Mouse (Mus musculus) lung, embryonic 14.5 days (tissue): ENCODE measurements around the gene Omt2a. TPM values are rescaled to one million over a fixed set of nuclear protein-coding genes. Genes with fewer than 3 reads are reported as not detected.
A peak's percentile ranks its signal among the peaks of the same experiment; 100 is the strongest.

Experiments used
- ATAC-seq: fragments of 200-750 bp; cut with Nextera tagmentation; 2 replicates; pipeline ENCODE4 v1.8.0; 2017; ENCODE audit warnings: mild to moderate bottlenecking, moderate TSS enrichment, moderate library complexity; ENCODE audit not compliant: insufficient read depth
- DNase-seq: peaks from one replicate; pipeline ENCODE4 v3.0.0-alpha.2; 2015
- H3K27ac ChIP-seq: fragments of 300-500 bp; sonication (generic); 2 replicates; pipeline ENCODE4 v1.5.1; 2014; ENCODE audit warnings: low read depth, mild to moderate bottlenecking, moderate library complexity
- H3K27me3 ChIP-seq: fragments of 300-500 bp; sonication (generic); 2 replicates; pipeline ENCODE4 v1.6.1; 2014; ENCODE audit warnings: low read length, control low read depth; ENCODE audit not compliant: insufficient read depth
- H3K36me3 ChIP-seq: fragments of 300-500 bp; sonication (generic); 2 replicates; pipeline ENCODE4 v1.6.1; 2014; ENCODE audit warnings: control low read depth; ENCODE audit not compliant: insufficient read depth
- H3K4me1 ChIP-seq: fragments of 300-500 bp; sonication (generic); 2 replicates; pipeline ENCODE4 v1.6.1; 2014; ENCODE audit warnings: antibody characterized with exemption, control low read depth; ENCODE audit not compliant: insufficient read depth
- H3K4me2 ChIP-seq: fragments of 300-500 bp; sonication (generic); 2 replicates; pipeline ENCODE4 v1.6.1; 2014; ENCODE audit warnings: mild to moderate bottlenecking
- H3K4me3 ChIP-seq: fragments of 300-500 bp; sonication (generic); 2 replicates; pipeline ENCODE4 v1.5.1; 2014; ENCODE audit warnings: low read depth, low read length
- H3K9ac ChIP-seq: fragments of 300-500 bp; sonication (generic); 2 replicates; pipeline ENCODE4 v1.6.1; 2014
- H3K9me3 ChIP-seq: fragments of 300-500 bp; sonication (generic); 2 replicates; pipeline ENCODE4 v1.6.1; 2016; ENCODE audit warnings: low read depth, low read length, control low read depth
- CTCF ChIP-seq: IDR thresholded peaks from 2 replicates; pipeline ENCODE4 v1.5.1; 2016; ENCODE audit warnings: antibody characterized with exemption, low read depth
- WGBS: fragments of 180-500 bp; shearing (Covaris S2); extraction: QIAGEN DNeasy Blood & Tissue Kit; methylation state at CpG from one replicate; pipeline ENCODE4 v1.1.7; 2014; 5-methylcytosine and 5-hydroxymethylcytosine counted together
- polyA plus RNA-seq: library from polyadenylated mRNA; unstranded; fragments of >200 nt; fragmentation: Nextera tagmentation; extraction: Ambion mirVana; gene quantifications from 2 replicates; pipeline ENCODE4 v1.2.1, GENCODE M21; 2014

The Omt2a gene
- polyA plus RNA-seq, result not detected in 2 replicates

DNA sequence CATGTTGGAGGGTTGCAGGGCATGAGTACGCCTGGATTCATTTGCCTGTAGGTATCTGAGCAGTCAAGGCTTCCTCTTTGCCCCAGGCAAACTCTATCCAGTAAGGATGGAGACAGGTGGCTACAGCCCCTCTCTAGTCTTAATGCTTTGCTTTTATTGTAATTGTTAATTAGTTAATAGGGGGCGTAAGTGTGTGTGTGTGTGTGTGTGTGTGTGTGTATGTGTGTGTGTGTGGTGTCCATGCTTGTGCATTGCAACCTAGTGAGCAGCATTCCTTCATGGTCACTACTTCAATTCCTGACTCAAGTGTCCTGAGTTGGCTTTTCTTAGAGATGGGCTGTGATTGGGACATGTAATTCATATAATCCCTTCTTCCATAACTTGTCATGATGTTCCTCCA lies at the start of gene Omt2a:
TSS of gene Omt2a (minus strand) at position 101 of the 400 bp plus-strand sequence.
- Histone ChIP-seq H3K27me3 (no peaks in the 10 kb centered on the region), H3K4me2 (no peak within 1 kb of the TSS), H3K4me3 (no peak within 1 kb of the TSS), H3K27ac (no peak within 1 kb of the TSS), H3K4me1 (no peaks in the 10 kb centered on the region), H3K36me3 (no peaks in the 10 kb centered on the region), H3K9ac (no peak within 1 kb of the TSS), H3K9me3 (no peaks in the 10 kb centered on the region)
- ATAC-seq (no peak), DNase-seq (no peak)
- TF ChIP-seq CTCF, result no peak
- 63% methylated on average over 2 of the region's 2 CpGs for WGBS

- WGBS, result 47% methylated on average over 6 of the region's 6 CpGs
Observed at GRCm38 (mm10) chr9:78363374-78363773, 48.8 kb upstream of the Omt2a start.

DNA sequence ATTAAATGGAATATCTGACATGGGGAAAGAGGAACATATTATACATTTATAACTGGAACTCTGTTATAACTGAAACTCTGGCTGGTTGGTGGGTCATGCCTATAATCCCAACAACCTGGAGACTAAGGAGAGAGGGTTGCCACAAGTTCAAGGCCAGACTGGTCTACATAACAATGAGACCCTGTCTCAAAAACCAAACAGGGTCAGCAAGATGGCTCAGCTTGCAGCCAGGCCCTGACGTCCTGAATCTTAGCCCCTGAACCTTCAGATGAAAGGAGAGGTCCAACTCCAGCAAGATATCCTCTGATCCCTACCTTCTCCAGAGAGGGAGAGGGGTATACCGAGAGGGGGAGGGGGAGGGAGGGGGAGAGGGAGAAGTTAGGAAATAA lies 45.9 kb upstream of the Omt2a start:
- Histone ChIP-seq H3K27me3 (no peaks in the 10 kb centered on the region), H3K4me3 (no peak overlapping the region), H3K9ac (no peak overlapping the region), H3K4me1 (no peaks in the 10 kb centered on the region), H3K36me3 (no peaks in the 10 kb centered on the region), H3K4me2 (no peak overlapping the region), H3K27ac (no peak overlapping the region), H3K9me3 (no peaks in the 10 kb centered on the region)
- no peak for TF ChIP-seq CTCF
- DNase-seq (no peak), ATAC-seq (no peak)
- WGBS, result 34% methylated on average over 2 of the region's 2 CpGs

More at GRCm38 (mm10) chr9:78363374-78363773, 48.8 kb upstream of the Omt2a start:
- no peak overlapping the region for H3K9ac ChIP-seq
- no peak overlapping the region for H3K27ac ChIP-seq
- H3K9me3 ChIP-seq, result no peaks in the 10 kb centered on the region
- H3K4me2 ChIP-seq, result no peak overlapping the region
- DNase-seq (peak; percentile 37), ATAC-seq (no peak)
- H3K36me3 ChIP-seq, result no peaks in the 10 kb centered on the region
- H3K4me1 ChIP-seq, result no peaks in the 10 kb centered on the region
- no peaks in the 10 kb centered on the region for H3K27me3 ChIP-seq
- TF ChIP-seq CTCF, result no peak
- no peak overlapping the region for H3K4me3 ChIP-seq

GRCm38 (mm10) chr9:78359750-78360483 lies 45.3 kb upstream of the Omt2a start:
- ATAC-seq (no peak), DNase-seq (no peak)
- Histone ChIP-seq H3K4me2 (no peak overlapping the region), H3K27ac (no peak overlapping the region), H3K9me3 (no peaks in the 10 kb centered on the region), H3K36me3 (no peaks in the 10 kb centered on the region), H3K27me3 (no peaks in the 10 kb centered on the region), H3K4me3 (no peak overlapping the region), H3K4me1 (no peaks in the 10 kb centered on the region), H3K9ac (no peak overlapping the region)
- 79% methylated on average over 6 of the region's 6 CpGs for WGBS
- no peak for TF ChIP-seq CTCF

DNA sequence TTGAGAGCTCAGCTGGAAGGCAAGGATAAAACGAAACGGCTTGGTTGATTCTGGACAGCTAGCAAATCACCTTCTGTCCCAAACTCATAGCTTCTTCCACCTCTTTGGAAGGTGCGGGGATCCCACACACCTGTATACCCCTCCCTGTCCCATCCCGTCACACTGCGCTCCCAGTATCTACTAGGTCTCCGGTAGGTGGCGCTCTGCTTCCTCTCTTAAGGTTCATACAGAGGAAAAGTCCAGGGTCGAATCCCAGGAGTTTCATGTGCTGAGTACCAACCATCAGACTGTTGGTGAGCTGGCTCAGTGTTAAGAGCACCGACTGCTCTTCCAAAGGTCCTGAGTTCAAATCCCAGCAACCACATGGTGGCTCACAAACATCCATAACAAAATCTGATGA lies 43.5 kb upstream of the Omt2a start:
- peak; percentile 81 for DNase-seq
- no peak overlapping the region for H3K4me3 ChIP-seq
- no peak overlapping the region for H3K4me2 ChIP-seq
- H3K36me3 ChIP-seq, result no peaks in the 10 kb centered on the region
- no peaks in the 10 kb centered on the region for H3K4me1 ChIP-seq
- no peaks in the 10 kb centered on the region for H3K9me3 ChIP-seq
- 15% methylated on average over 9 of the region's 9 CpGs for WGBS
- no peak overlapping the region for H3K9ac ChIP-seq
- ATAC-seq, result 0 out of 2 replicates have a peak, but pooled peaks have one; percentile 60
- TF ChIP-seq CTCF, result peak; percentile 79
- no peak overlapping the region for H3K27ac ChIP-seq
- H3K27me3 ChIP-seq, result no peaks in the 10 kb centered on the region

DNA sequence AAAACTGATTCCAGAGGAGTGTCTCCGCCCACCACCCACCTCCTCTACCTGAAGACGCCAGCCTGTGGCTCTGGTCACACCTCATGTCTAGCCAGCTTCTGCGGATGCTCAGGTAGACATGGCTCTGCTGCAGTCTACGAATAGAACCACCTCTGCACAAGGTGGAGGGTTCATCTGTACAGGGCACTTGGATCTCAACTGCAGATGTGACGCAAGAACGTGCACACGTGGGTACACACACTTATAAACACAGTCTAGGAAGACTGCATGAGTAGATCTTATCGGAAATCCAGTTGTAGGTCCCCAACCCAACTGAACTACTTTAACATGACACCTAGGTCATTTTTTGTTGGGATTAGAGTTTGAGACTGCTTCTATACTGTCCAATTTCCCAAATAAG lies 41.0 kb upstream of the Omt2a start, which contains the start of gene Gsta2:
TSS of gene Gsta2 (minus strand) at position 178 of the 400 bp plus-strand sequence.
- H3K4me1 ChIP-seq, result no peaks in the 10 kb centered on the region
- no peak within 1 kb of the TSS for H3K27ac ChIP-seq
- TF ChIP-seq CTCF, result no peak

GRCm38 (mm10) chr9:78354665-78355578 lies 40.3 kb upstream of the Omt2a start:
- Histone ChIP-seq H3K27ac (no peak overlapping the region), H3K4me3 (no peak overlapping the region), H3K4me1 (no peaks in the 10 kb centered on the region), H3K9ac (no peak overlapping the region), H3K4me2 (no peak overlapping the region), H3K9me3 (no peaks in the 10 kb centered on the region), H3K36me3 (no peaks in the 10 kb centered on the region), H3K27me3 (no peaks in the 10 kb centered on the region)
- 79% methylated on average over 11 of the region's 11 CpGs for WGBS
- TF ChIP-seq CTCF, result no peak
- ATAC-seq, result no peak
- DNase-seq, result peak; percentile 17

More for the DNA sequence above, 41.0 kb upstream of the Omt2a start, which contains the start of gene Gsta2:
- Histone ChIP-seq H3K4me3 (no peak within 1 kb of the TSS), H3K4me2 (no peak within 1 kb of the TSS), H3K27me3 (no peaks in the 10 kb centered on the region), H3K9me3 (no peaks in the 10 kb centered on the region), H3K36me3 (no peaks in the 10 kb centered on the region), H3K9ac (no peak within 1 kb of the TSS)
- DNase-seq, result no peak
- WGBS, result 86% methylated on average over 8 of the region's 8 CpGs
- ATAC-seq, result no peak
